Mouse (Mus musculus): ENCODE results near the gene Cd274. TPM values are rescaled to one million over a fixed set of nuclear protein-coding genes. Genes with fewer than 3 reads are reported as not detected.

The Cd274 gene
- polyA plus RNA-seq, 1 experiment = not detected

GRCm38 (mm10) chr19:29399786-29400185, 32.5 kb downstream of the Cd274 start:
- 95% methylated on average over 4 of the region's 4 CpGs for WGBS
- Histone ChIP-seq H3K4me3 (ENCODE audit: insufficient read depth, low read depth, low read length) (no peak overlapping the region), H3K4me1 (ENCODE audit: control insufficient read depth, insufficient read depth, low read length) (peaks cover 3% of the 10 kb centered on the region), H3K27ac (ENCODE audit: insufficient read depth, low read depth, low read length) (no peak overlapping the region)
- no peak for TF ChIP-seq POLR2A (IDR thresholded peaks at IDR 0.05; ENCODE audit: insufficient read depth, low read depth, low read length)
- TF ChIP-seq CTCF (IDR thresholded peaks at IDR 0.05; ENCODE audit: insufficient read depth, low read depth, low read length) = no peak

- Histone ChIP-seq H3K4me1 (ENCODE audit: control insufficient read depth, insufficient read depth, low read length) (peaks cover 3% of the 10 kb centered on the region), H3K4me3 (ENCODE audit: insufficient read depth, low read depth, low read length) (no peak overlapping the region), H3K27ac (ENCODE audit: insufficient read depth, low read depth, low read length) (no peak overlapping the region)
- WGBS = 96% methylated on average over 3 of the region's 3 CpGs
- no peak for TF ChIP-seq CTCF (IDR thresholded peaks at IDR 0.05; ENCODE audit: insufficient read depth, low read depth, low read length)
Measured at GRCm38 (mm10) chr19:29400466-29400865, 33.2 kb downstream of the Cd274 start.

DNA sequence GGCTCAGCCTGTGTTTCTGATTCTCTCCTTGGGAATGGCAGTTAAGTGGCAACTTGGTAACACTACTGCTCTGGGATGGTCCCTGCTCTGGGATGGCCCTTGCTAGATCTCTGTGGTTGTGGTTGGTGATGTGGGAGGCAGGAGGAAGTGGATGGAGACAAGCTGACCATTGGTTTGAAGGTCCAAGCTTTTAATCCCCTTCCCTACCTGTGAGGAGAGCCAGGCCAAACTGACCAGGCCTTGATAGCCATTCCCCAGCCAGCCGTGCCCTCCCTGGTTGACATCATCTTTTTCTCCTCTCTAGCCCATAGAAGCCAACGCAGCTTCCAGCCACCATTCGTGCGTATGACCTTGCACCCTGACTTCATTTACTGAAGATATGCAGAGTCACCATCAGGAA, 35.4 kb downstream of the Cd274 start:
- no peak overlapping the region for H3K4me3 ChIP-seq (ENCODE audit: insufficient read depth, low read depth, low read length)
- no peak for TF ChIP-seq POLR2A (IDR thresholded peaks at IDR 0.05; ENCODE audit: insufficient read depth, low read depth, low read length)
- no peak for TF ChIP-seq CTCF (IDR thresholded peaks at IDR 0.05; ENCODE audit: insufficient read depth, low read depth, low read length)
- 94% methylated on average over 4 of the region's 4 CpGs for WGBS
- peaks cover 3% of the 10 kb centered on the region for H3K4me1 ChIP-seq (ENCODE audit: control insufficient read depth, insufficient read depth, low read length)
- no peak overlapping the region for H3K27ac ChIP-seq (ENCODE audit: insufficient read depth, low read depth, low read length)

GRCm38 (mm10) chr19:29403251-29403650, 36.0 kb downstream of the Cd274 start:
- WGBS = 95% methylated on average over 4 of the region's 4 CpGs
- Histone ChIP-seq H3K4me3 (ENCODE audit: insufficient read depth, low read depth, low read length) (no peak overlapping the region), H3K27ac (ENCODE audit: insufficient read depth, low read depth, low read length) (no peak overlapping the region), H3K4me1 (ENCODE audit: control insufficient read depth, insufficient read depth, low read length) (peaks cover 3% of the 10 kb centered on the region)
- TF ChIP-seq CTCF (IDR thresholded peaks at IDR 0.05; ENCODE audit: insufficient read depth, low read depth, low read length) (no peak), POLR2A (IDR thresholded peaks at IDR 0.05; ENCODE audit: insufficient read depth, low read depth, low read length) (no peak)

DNA sequence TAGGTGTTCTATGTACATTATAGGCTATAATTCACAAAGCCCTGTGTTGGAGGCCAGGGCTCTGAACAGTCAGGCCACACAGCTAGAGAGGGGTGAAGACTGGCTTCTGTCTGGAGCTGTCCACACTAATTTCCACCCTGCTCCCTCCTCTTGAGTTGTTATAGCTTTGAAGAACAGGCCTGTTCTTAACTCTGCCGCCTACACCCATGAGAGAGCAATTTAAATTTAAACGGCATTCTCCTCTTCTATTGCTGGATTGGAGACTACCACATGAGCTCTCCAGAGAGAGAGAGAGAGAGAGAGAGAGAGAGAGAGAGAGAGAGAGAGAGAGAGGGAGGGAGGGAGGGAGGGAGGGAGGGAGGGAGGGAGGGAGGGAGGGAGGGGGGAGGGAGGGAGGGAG, 38.1 kb downstream of the Cd274 start:
- no peak overlapping the region for H3K4me3 ChIP-seq (ENCODE audit: insufficient read depth, low read depth, low read length)
- no peak for TF ChIP-seq POLR2A (IDR thresholded peaks at IDR 0.05; ENCODE audit: insufficient read depth, low read depth, low read length)
- TF ChIP-seq CTCF (IDR thresholded peaks at IDR 0.05; ENCODE audit: insufficient read depth, low read depth, low read length) = no peak
- peaks cover 3% of the 10 kb centered on the region for H3K4me1 ChIP-seq (ENCODE audit: control insufficient read depth, insufficient read depth, low read length)
- H3K27ac ChIP-seq (ENCODE audit: insufficient read depth, low read depth, low read length) = no peak overlapping the region
- 27% methylated on average over 2 of the region's 2 CpGs for WGBS

DNA sequence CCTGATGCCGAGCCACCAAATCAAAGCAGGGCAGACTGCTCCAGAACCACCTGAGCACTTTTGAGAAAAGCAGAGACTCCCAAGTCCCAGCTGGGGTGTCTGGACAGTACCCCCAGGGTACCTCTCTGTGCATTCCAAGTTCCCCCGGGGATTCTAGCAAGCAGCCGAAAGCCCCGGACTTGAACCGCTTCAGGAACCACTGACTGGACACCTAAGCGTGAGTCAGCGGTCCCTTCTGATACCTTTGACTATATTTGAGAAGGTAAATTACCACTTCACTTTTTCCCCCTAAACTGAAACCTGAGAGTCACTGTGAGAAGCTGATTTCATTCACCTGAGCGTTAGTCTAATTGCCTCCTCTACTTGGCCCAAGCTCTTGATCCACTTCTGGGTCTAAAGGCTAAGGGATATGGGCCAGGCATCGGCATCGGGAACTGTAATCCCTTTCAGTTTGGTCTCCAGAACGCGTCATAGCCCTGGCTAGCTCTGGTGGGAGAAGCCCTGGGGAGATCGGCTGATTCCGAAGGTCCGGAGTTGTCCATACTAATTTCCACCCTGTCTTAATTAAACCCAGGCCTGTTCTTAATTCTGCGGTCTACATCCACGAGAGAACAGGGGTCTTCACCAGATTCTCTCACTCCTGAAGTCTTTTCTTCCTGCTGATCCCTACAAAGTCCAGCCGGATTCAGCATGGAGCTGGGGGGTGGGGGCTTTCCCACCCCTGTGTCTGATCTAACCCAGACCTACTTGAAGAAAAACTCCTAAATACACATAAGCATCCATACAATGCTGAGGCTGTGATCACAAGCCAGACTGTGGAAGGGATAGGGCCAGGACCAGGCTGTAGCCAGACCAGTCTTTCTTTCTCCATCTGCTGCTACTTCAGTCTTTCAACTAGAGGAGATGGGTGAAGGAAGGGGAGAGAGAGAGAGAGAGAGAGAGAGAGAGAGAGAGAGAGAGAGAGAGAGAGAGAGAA, 39.1 kb downstream of the Cd274 start:
- Histone ChIP-seq H3K27ac (ENCODE audit: insufficient read depth, low read depth, low read length) (no peak overlapping the region), H3K4me3 (ENCODE audit: insufficient read depth, low read depth, low read length) (no peak overlapping the region), H3K4me1 (ENCODE audit: control insufficient read depth, insufficient read depth, low read length) (peaks cover 3% of the 10 kb centered on the region)
- TF ChIP-seq CTCF (IDR thresholded peaks at IDR 0.05; ENCODE audit: insufficient read depth, low read depth, low read length) (no peak), POLR2A (IDR thresholded peaks at IDR 0.05; ENCODE audit: insufficient read depth, low read depth, low read length) (no peak)
- 87% methylated on average over 18 of the region's 18 CpGs for WGBS

GRCm38 (mm10) chr19:29410619-29411018, 43.4 kb downstream of the Cd274 start, which contains the start of gene Pdcd1lg2:
Gene Pdcd1lg2 (plus strand): TSS chr19:29410919.
- WGBS = 90% methylated on average over 4 of the region's 4 CpGs
- TF ChIP-seq POLR2A (IDR thresholded peaks at IDR 0.05; ENCODE audit: insufficient read depth, low read depth, low read length) = no peak
- TF ChIP-seq CTCF (IDR thresholded peaks at IDR 0.05; ENCODE audit: insufficient read depth, low read depth, low read length) = no peak
- no peak within 1 kb of the TSS for H3K27ac ChIP-seq (ENCODE audit: insufficient read depth, low read depth, low read length)
- no peaks in the 10 kb centered on the region for H3K4me1 ChIP-seq (ENCODE audit: control insufficient read depth, insufficient read depth, low read length)
- no peak within 1 kb of the TSS for H3K4me3 ChIP-seq (ENCODE audit: insufficient read depth, low read depth, low read length)

- no peak overlapping the region for H3K4me3 ChIP-seq (ENCODE audit: insufficient read depth, low read depth, low read length)
- TF ChIP-seq POLR2A (IDR thresholded peaks at IDR 0.05; ENCODE audit: insufficient read depth, low read depth, low read length) (no peak), CTCF (IDR thresholded peaks at IDR 0.05; ENCODE audit: insufficient read depth, low read depth, low read length) (no peak)
- no peaks in the 10 kb centered on the region for H3K4me1 ChIP-seq (ENCODE audit: control insufficient read depth, insufficient read depth, low read length)
- WGBS = 72% methylated on average over 6 of the region's 6 CpGs
- no peak overlapping the region for H3K27ac ChIP-seq (ENCODE audit: insufficient read depth, low read depth, low read length)
Measured at GRCm38 (mm10) chr19:29412476-29413420, 45.5 kb downstream of the Cd274 start.
